Mouse (Mus musculus): ENCODE measurements at regions not wholly inside any gene's neighbourhood (a gene's known extent, or its start where the extent isn't known, plus 50 kb on each side); places are given as distances from the start of the nearest gene placed in this dataset.

DNA sequence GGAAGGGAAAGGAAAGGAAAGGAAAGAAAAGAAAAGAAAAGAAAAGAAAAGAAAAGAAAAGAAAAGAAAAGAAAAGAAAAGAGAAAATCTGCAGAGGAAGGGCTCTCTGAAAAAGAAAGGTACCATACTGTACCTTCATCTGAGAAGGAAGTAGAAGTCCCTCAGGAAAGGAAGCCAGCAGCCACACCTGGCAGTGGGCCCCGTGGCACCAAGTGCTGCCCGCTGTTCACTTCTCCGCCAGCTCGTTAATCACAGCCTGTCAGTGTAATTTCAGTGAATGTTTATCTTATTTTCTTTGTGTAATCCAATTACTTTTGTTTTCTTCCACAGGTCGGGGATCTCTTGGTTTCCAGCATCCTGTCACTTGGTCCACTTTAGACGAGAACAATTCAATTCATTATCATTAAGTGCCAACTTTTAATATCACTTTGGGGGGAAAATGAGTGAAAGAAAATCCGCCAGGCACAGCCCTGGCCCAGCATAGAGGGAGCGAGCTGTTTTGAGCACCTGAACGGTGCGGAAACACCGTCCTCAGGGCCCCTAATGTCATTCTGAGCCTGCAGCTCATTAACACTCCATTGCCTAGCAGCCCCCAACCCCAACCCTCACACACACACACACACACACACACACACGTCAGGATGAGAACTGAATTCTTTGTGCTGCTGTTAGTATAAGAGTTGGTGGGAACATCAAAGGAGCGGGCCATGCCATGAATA, 309.7 kb downstream of the Irx2 start:
- DNase-seq (ENCODE audit: low spot score in 2 of 2), result no peak

DNA sequence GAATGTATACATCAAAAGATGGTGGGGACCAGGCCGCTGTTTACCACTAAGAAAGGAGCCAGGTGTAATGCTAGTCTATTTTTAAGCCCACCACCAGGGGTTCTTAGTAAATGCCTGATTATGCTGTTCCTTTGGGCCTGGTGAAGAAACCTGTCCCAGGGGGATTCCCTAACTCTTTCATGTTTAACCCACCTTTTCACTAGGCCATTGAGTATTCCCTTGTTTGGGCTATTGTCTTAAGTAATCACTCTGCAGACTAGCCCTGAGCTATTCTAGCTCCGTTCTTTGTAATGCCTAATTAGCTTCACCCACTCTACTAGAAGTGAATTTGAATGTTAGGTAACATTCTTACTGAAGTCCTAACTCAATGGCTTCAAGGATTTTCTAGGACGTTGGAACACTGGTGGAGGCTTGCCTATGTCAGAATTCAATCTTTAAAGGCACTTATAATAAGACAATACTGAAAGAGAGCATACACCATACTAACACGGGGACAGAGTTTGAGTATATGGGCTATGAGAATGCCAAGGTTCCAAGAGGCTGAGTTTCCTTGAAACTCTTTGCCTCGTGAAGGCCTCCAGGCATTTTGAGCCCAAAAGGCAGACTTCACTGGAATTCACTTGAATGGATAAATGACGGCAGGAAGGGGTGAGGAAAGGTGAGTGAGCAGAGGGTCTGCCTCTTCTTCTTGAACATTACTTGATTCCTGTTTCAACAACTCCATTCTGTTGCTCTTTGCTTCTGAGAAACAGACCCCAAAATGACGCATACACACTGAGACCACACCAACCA, 312.7 kb upstream of the Irx4 start:
- no peak for DNase-seq (ENCODE audit: low spot score in 2 of 2)

DNA sequence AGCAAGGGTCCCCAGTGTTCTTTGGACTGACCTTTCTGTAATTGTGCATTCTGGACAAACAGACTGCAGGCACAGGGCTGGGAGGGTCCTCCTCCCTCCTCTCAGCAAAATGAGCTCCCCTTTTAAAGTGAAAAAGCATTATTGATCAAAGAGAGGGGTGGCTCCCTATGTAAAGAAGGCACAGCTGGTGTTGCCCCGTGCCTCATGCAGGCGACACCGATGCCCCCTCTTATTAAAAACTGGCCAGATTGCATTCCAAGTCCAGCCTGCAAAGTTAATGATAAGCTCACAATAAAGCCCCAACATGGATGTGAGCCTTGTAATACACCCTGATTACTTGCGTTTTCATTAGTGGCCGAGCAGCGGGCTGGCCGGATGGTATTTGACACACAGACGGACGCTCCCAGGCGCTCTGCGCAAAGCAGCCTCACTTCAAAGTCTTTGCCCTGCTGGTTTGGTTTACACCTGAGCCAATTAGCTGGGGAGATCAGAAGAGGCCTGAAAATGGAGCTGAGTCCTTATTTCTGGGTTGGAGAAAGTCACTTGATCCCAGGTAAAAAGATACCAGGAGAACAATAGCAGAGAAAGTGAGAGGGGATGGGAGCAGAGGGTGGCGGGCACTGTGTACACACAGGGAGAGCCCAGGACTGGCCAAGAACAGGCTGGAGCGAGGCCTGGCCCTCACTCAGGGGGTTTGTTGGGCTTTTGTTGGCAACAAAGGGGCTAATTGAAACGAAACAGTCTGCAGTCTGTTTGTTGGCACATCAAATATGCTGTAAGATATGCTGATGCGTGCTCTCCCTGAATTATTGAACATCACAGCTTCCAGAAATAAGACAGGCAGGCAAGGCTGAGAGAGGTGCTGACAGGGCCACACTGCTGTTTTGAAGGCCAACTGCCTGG, 301.4 kb upstream of the Irx4 start:
- DNase-seq (ENCODE audit: low spot score in 2 of 2), result no peak

DNA sequence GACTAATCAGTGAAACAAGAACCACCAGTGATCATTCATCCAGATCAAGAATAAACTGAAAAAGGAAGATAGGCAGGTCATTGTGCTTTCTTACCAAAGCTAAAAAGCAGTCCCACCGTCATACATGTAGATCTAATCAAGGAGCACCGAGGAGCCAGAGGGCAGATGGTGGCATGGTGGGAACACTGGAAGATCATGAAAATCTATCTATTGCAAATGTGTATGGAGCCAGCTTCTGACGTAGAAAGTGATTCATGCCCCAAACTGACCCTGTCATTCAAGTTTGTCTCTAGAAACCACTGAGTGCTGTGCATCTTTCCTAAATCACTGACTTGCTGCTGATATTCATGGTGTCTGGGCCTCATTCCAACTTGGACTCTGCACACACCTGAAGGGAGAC, 299.0 kb upstream of the Irx4 start:
- no peak for DNase-seq (ENCODE audit: low spot score in 2 of 2)

DNA sequence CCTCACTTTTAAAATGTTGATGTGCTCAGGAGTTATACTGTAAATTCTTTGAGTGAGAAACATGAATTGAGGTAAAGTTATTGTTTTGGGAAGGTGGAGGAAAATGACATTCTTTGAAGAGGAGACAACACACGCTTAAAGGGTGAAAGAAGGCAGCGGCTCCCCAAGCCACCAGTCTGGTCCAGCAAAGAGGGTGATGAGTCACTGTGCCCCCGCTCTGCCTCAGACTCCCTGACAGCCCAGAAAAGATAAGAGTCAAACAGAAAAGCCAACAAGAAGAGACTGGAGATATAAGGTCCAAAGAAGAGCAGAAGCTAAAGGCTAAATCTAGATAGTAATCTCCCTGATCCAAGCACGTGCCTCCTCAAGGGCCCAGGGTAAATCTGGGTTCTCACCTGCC, 288.1 kb upstream of the Irx4 start:
- no peak for DNase-seq (ENCODE audit: low spot score in 2 of 2)

DNA sequence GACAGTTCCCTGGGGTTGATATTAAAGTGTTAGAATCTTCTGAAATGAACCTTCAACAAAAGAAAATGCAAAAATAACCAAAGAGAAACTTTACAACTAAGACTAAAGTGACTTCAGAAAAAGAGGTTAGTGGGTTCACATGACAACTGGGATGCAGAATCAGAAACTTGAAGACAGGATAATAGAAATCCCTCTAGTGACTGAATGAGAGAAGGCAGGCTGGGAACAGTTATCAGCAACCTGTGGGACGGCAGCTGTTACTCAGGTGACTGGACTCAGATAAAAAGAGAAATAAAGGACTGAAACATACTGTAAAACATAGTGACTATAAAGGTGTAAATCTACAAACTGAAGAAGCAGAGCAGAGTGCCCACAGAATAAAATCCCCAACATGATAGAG, 287.4 kb upstream of the Irx4 start:
- DNase-seq (ENCODE audit: low spot score in 2 of 2), result no peak

DNA sequence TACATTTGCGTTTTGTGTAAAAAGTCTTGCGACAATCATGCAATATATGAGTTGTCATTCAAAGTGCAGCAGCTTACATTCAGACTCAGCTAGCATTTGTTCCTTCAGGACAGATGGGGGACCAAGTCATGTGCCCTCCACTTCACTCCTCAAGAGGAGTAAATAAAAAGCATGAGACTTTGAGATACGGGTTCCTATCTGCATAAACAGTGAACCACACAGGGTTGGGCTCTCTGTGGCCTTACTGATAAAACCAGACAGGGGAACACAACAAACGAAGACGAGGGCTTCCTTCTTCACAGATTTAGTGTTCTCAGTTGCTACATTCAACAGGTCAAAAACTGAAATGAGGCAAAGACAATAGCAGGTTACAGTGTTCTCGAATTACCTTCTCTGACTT, 283.1 kb upstream of the Irx4 start:
- DNase-seq (ENCODE audit: low spot score in 2 of 2), result no peak

DNA sequence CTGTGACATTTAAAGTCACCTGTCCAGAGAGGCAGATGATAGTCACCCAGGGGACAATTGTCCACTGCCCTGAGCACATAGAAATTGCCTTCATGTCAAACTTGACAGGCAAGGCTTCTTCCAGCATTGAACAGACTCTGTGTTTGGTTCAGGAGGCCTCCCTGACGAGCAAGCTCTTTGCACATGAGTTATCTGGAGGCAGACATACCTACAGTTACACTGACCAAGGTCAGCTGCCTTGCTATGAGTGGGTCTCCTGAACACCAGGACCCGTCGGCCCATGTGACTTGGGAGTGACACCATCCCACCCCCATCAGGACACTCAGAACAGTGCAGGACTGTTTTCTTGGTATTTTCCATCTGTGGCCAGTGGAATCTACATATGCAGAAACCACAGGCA, 282.3 kb upstream of the Irx4 start:
- no peak for DNase-seq (ENCODE audit: low spot score in 2 of 2)

DNA sequence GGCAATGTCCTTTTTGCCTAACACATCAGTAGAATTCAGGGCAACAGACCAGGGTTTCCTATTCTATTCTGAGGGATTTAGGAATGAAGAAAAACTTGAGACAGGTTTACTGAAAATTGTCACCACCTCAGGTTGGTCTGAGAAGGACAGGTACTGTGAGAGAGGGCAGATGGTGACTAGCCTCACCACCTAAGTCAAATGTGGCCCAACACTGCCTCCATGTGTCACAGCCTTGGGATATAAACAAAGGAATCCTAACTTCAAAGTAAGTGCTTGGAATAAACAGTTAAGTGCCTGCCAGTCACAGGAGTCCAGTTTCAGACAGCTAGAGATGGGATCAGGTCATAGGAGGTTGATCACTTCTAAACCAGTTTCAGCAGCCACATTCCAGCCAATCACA, 281.3 kb upstream of the Irx4 start:
- no peak for DNase-seq (ENCODE audit: low spot score in 2 of 2)

DNA sequence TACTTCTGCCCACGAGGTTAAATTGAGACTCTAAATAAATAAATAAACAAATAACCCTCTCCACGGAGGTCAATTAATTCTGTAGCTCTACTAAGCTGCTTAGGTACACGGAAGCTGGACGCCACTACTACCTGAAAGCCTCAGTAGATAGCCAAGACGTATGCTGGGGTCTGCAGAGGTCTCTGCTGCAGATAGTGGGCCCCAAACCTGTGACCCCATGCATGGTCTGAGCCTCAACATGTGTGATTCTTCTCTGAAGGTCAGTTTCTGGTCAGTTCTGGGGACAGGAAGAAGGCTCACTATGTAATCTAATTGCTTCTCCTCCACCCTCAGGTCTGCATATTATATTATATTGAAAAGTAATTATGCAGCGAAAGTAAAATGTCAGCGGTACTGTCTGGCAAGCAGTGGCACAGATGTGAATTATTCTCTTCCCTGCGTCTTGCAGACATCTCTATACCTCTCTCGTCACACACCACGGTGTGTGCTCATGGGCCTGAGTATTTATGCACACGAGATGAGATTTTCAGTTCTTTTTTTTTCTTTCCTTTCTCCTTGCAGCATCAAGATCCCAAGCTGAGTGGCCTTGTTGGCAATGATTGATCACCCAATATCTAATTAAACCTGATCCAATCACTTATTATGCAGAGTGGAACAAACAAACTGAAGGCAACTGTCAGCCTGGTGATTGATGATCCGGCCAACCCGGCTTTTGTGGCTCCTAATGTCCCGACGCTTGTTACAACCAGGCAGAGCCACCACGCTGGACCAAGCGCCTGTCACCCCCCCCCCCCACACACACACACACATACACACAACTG, 267.5 kb upstream of the Irx4 start:
- DNase-seq (ENCODE audit: low spot score in 2 of 2), result no peak

DNA sequence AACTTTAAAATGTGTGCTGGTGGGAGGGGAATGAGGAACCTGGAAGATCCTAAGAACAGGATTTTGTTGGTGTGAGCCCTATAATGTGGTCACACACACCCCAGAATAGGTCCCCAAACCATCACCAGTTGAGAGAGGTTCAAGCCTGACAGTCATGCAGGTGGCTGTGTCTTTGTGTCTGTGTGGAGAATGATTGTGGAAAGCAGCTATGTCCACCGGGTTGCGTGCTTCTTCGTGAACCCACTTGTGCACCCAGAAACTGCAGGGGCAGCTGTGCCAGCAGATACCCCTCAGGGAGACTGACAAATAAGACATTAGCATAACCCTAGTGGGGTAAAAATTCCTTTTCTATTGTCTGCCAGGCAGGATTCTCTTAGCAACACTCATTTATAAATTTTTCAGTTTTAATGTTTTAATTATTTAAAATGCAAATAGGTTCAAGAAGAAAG, 266.8 kb upstream of the Irx4 start:
- no peak for DNase-seq (ENCODE audit: low spot score in 2 of 2)

DNA sequence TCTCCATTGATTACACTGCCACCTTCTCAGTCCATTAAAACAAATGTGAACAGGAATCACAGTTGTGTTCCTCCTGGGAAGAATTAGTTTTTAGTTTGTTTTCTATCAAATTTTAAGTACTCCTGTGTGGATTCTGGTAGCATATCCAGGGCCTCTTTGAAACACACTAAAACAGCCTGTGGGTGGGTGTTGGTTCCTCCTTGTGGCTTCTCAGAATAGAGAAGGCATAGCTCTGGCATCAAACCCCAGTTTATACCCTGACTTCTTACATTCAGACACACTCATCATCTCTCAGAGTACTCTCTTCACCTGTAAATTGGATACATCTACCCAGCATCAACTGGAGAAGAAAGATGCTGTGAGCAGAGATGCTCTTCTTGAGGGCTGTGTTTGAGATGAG, 265.7 kb upstream of the Irx4 start:
- DNase-seq (ENCODE audit: low spot score in 2 of 2), result no peak

DNA sequence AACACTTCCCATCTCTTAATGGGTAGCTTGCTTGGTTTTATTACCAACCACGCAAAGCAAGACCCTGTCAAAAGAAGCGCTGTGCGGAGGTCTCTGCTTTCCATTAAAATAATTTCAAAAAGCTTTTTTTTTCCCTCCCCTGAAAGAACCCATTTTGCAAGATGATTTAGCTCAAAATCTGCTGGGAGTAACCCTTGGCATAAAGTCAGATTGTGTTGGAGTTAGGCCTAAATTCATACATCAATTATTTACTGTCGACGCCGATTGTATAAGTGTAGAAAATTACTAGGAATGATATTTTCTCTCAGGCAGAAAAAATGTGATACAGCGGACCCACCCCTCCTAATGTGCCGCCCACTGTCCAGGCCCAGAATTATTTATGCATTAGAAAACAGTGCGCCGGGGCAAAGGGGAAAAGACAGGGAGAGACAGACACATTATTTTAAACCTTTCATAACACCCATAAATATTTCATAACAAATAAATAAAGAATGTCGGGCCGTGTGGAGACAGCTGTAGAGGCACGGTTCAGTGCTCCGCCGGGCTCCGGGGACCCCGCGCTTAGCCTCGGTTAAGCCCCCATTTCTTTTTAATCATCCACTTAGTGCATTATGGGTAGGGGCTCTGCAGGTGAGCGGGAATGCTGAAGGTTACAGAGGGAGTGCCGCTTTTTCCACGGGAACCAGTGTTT, 251.3 kb upstream of the Irx4 start:
- DNase-seq (ENCODE audit: low spot score in 2 of 2), result no peak

DNA sequence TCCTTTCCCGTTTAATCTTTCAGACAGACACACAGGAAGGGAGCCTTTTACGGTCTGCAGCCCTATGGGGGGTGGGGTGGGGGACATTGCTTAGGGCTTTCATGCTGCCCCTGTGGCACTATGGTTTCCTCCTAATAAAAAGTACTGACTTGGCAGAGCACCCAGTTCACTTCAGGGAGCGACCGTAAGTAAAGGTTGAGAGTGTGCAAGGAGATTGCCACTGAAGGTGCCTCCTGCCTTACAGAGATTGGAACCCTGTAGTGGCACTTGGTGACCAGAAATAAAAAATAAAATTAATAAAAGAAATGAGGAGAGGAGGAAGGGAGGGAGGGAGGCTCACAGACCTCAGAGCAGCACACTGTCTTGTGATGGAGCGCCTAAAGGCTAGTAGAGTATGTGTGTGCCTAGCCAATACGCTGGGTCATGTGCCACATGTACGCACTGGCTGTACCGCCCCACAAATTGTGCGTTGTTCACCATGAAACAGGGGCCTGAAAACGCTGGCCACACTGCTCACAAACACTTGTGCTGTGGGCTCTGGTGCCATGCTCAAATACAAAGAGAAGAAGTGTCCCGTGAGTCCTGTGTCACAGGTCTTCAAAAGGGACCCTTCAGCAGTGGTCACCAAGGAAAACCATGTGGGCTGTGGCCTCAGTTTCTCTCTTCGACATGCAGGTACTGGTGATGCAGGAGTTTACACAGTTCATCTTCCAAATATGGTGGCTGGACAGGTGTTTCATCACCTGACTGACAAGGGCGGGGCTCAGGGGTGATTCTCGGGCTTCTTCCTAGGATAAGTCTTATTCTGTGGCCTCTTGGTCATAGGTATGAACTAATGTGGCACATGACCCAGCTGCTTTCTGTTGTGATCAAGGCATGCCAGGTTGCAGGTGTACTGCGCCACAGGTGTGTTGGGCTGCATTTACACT, 250.5 kb upstream of the Irx4 start:
- DNase-seq (ENCODE audit: low spot score in 2 of 2), result no peak

DNA sequence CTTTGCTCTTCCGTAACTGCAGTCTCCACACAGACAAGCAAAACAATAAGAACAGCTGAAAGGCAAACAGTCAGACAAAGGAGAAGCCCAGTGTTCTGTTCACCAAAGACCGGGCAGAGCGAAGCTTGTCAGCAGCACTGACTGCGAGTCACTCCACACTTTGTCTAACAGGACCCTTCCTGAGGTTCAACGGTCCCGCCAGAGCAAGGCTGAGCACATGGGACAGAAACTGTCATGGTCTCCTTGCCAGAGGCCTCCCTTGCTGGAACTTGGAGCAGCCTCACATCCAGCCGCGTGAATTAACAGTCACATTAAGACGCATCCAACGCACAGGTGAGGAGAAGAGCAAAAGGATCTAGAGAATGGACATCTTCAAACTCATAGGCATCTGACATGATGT, 241.1 kb upstream of the Irx4 start:
- no peak for DNase-seq (ENCODE audit: low spot score in 2 of 2)

DNA sequence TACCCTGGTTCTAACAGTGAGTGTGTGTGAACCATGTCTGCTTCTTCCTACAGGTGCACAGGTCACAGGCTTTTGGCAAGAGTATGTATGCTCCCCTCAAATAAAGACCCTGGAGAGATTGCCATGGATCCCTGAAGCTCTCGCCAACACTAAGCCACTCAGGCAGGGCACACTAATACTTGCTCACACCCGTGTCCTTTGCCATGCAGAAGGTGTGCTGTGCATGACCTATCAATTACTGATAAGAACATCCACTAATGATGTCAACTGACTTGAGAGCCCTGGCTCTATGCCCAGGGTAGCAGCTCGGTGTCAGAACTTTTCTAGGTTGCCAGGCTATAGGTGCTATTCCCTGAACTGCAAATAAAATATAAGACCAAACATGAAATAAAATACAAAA, 229.1 kb upstream of the Irx4 start:
- DNase-seq (ENCODE audit: low spot score in 2 of 2), result no peak

DNA sequence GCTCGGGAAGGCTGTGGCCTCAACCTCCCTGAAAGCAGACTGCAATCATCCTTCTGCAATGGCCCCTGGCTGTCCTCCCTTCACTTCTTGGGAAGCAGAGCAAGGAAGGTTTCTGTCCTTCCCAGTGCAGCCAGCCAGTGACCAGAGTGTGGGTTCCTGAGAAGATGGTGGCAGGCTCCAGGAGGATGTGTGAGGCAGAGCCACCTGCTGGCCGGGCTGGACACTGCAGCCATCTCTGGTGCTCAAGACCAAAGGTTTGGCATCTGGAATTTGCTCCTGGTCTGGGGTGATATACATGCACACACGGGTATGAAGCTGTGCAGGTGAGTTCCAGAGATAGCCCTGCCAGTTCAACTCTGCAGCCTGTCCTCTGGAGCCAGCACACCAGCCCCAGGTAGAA, 227.2 kb upstream of the Irx4 start:
- peak; percentile 19 to 46 for DNase-seq (ENCODE audit: low spot score in 2 of 2)

DNA sequence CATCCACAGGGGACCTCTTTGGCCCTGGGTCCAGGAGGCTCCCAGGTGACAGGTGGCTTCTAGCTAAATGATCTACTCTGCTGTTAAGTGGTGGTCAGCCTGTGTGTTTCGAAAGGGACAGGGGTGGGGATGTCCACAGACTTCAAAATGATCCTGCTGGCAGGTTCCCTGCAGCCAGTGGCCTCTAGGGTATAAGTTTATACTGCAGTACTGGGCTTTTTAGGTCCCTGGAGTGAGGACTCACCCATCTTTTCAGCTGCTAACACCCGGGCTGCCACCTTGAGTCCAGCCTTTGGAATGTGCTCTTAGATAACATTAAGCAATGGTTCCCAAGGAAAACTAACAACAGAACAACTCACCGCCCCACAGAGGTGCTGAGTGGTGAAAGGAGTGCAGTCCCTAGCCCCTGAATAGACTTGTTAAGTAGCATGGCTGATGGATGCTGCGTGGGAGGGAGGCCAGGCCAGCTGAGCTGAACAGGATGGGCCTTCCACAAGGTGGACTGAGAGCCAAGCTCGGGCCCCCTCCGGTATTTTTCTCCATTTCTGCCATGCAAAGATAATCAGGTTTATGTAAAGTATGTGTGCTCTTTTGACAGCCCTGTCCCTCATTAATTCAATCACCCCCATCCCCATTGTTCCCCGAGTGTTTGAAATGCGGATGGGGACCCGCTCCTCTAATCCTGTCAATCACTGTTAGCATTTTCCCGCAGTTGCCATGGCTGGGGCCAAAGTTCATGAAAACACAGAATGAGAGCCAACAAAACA, 226.0 kb upstream of the Irx4 start:
- DNase-seq (ENCODE audit: low spot score in 2 of 2), result peak; percentile 5 to 7

DNA sequence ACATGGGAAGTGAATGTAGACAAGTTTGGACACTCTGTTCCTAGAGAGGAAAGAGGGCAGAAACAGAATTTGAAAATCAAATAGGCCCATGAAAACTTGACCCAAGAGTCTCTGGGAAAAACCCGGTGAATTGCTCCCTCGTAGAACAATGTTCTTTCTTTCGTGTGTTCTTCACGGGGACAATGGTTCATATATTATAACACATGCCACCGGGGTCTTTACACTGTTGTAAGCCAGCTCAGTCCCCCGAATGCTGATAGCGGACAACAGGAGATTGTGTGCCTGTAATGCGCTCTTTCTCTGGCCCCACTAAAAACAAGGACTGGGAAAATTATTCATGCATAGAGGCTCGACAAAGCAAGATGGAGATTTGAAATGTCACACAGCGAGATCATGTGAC, 225.4 kb upstream of the Irx4 start:
- no peak for DNase-seq (ENCODE audit: low spot score in 2 of 2)

Data from right cerebral cortex, postnatal 36 days (tissue).